Mouse (Mus musculus) heart, postnatal 0 days (tissue): Measurements from ENCODE around the gene Wee1. TPM values are rescaled to one million over a fixed set of nuclear protein-coding genes. Genes with fewer than 3 reads are reported as not detected.

Experiments
- ATAC-seq: fragments of 200-750 bp; cut with Nextera tagmentation; 2 replicates; pipeline ENCODE4 v1.8.0; 2017; ENCODE audit warnings: low read depth, moderate number of reproducible peaks, moderate library complexity; ENCODE audit not compliant: insufficient read depth
- DNase-seq: peaks from one replicate; pipeline ENCODE4 v3.0.0-alpha.2; 2016; ENCODE audit warnings: low spot score
- H3K27ac ChIP-seq: fragments of 300-500 bp; sonication (generic); 2 replicates; pipeline ENCODE4 v1.5.1; 2014; ENCODE audit warnings: low read depth, mild to moderate bottlenecking
- H3K27me3 ChIP-seq: fragments of 300-500 bp; sonication (generic); 2 replicates; pipeline ENCODE4 v1.6.1; 2014; ENCODE audit warnings: low read length, mixed read lengths; ENCODE audit not compliant: control insufficient read depth, insufficient read depth
- H3K36me3 ChIP-seq: fragments of 300-500 bp; sonication (generic); replicated peaks from 2 replicates; pipeline ENCODE4 v1.6.1; 2014; ENCODE audit warnings: low read length, mixed read lengths; ENCODE audit not compliant: control insufficient read depth, insufficient read depth
- H3K4me1 ChIP-seq: fragments of 300-500 bp; sonication (generic); 2 replicates; pipeline ENCODE4 v1.6.1; 2014; ENCODE audit warnings: antibody characterized with exemption; ENCODE audit not compliant: control insufficient read depth, insufficient read depth
- H3K4me2 ChIP-seq: fragments of 300-500 bp; sonication (generic); 2 replicates; pipeline ENCODE4 v1.6.1; 2014; ENCODE audit warnings: low read depth, mild to moderate bottlenecking, low read length, moderate library complexity
- H3K4me3 ChIP-seq: fragments of 300-500 bp; sonication (generic); 2 replicates; pipeline ENCODE4 v1.5.1; 2014; ENCODE audit warnings: low read depth, low read length
- H3K9ac ChIP-seq: fragments of 300-500 bp; sonication (generic); replicated peaks from 2 replicates; pipeline ENCODE4 v1.6.1; 2014; ENCODE audit warnings: low read depth, low read length, mixed read lengths
- H3K9me3 ChIP-seq: fragments of 300-500 bp; sonication (generic); replicated peaks from 2 replicates; pipeline ENCODE4 v1.6.1; 2016; ENCODE audit warnings: low read length; ENCODE audit not compliant: control insufficient read depth
- CTCF ChIP-seq: IDR thresholded peaks from 2 replicates; pipeline ENCODE4 v1.5.1; 2016; ENCODE audit warnings: antibody characterized with exemption, control low read depth, low read depth
- EP300 ChIP-seq: IDR thresholded peaks from 2 replicates; pipeline ENCODE4 v1.6.1; 2016; ENCODE audit warnings: antibody characterized with exemption, low read depth
- WGBS: fragments of 180-500 bp; shearing (Covaris S2); extraction: QIAGEN DNeasy Blood & Tissue Kit; methylation state at CpG from one replicate; pipeline ENCODE4 v1.1.7; 2014; 5-methylcytosine and 5-hydroxymethylcytosine counted together
- polyA plus RNA-seq: library from polyadenylated mRNA; unstranded; fragments of >200 nt; fragmentation: Nextera tagmentation; extraction: Ambion mirVana; gene quantifications from 2 replicates; pipeline ENCODE4 v1.2.1, GENCODE M21; 2015
- total RNA-seq: library from RNA; depleted of rRNA; stranded (reverse); fragments of >200 nt; gene quantifications from 2 replicates; pipeline ENCODE4 v1.2.3, GENCODE M21; 2014; ENCODE audit warnings: low replicate concordance; rRNA removed

Gene Wee1
- total and polyA plus RNA-seq, 2 experiments from 2014 or later: 20.3 to 27.9 TPM

- no peaks in the 10 kb centered on the region for H3K36me3 ChIP-seq
- H3K4me2 ChIP-seq: no peak overlapping the region
- H3K27me3 ChIP-seq: no peaks in the 10 kb centered on the region
- no peak overlapping the region for H3K27ac ChIP-seq
- no peaks in the 10 kb centered on the region for H3K4me1 ChIP-seq
- no peaks in the 10 kb centered on the region for H3K9me3 ChIP-seq
- no peak for TF ChIP-seq CTCF
- TF ChIP-seq EP300: no peak
- no peak for ATAC-seq
- H3K4me3 ChIP-seq: no peak overlapping the region
- 71% methylated on average over 8 of the region's 8 CpGs for WGBS
- DNase-seq: no peak
- H3K9ac ChIP-seq: no peak overlapping the region
These were observed 44.4 kb downstream of the Wee1 start for GRCm38 (mm10) chr7:110166233-110166632.

GRCm38 (mm10) chr7:110179208-110179607 lies 57.4 kb downstream of the Wee1 start:
- Histone ChIP-seq H3K27ac (no peak overlapping the region), H3K9ac (no peak overlapping the region), H3K4me2 (no peak overlapping the region), H3K27me3 (no peaks in the 10 kb centered on the region), H3K4me1 (no peaks in the 10 kb centered on the region), H3K9me3 (no peaks in the 10 kb centered on the region), H3K4me3 (no peak overlapping the region), H3K36me3 (no peaks in the 10 kb centered on the region)
- no peak for ATAC-seq
- WGBS: 89% methylated on average over 7 of the region's 7 CpGs
- no peak for DNase-seq
- TF ChIP-seq EP300 (no peak), CTCF (no peak)

GRCm38 (mm10) chr7:110180613-110181012 lies 58.8 kb downstream of the Wee1 start:
- Histone ChIP-seq H3K27ac (no peak overlapping the region), H3K9ac (no peak overlapping the region), H3K36me3 (no peaks in the 10 kb centered on the region), H3K4me2 (no peak overlapping the region), H3K4me1 (no peaks in the 10 kb centered on the region), H3K27me3 (no peaks in the 10 kb centered on the region), H3K4me3 (no peak overlapping the region), H3K9me3 (no peaks in the 10 kb centered on the region)
- ATAC-seq: no peak
- no peak for DNase-seq
- no peak for TF ChIP-seq EP300
- TF ChIP-seq CTCF: no peak

GRCm38 (mm10) chr7:110181446-110181845 lies 59.6 kb downstream of the Wee1 start:
- DNase-seq (no peak), ATAC-seq (no peak)
- Histone ChIP-seq H3K36me3 (no peaks in the 10 kb centered on the region), H3K27me3 (no peaks in the 10 kb centered on the region), H3K9me3 (no peaks in the 10 kb centered on the region), H3K9ac (no peak overlapping the region), H3K27ac (no peak overlapping the region), H3K4me2 (no peak overlapping the region), H3K4me3 (no peak overlapping the region), H3K4me1 (no peaks in the 10 kb centered on the region)
- 70% methylated on average over 8 of the region's 8 CpGs for WGBS
- TF ChIP-seq EP300 (no peak), CTCF (no peak)

- Histone ChIP-seq H3K36me3 (no peaks in the 10 kb centered on the region), H3K4me3 (no peak overlapping the region), H3K27me3 (no peaks in the 10 kb centered on the region), H3K9ac (no peak overlapping the region), H3K4me1 (no peaks in the 10 kb centered on the region), H3K27ac (no peak overlapping the region), H3K9me3 (no peaks in the 10 kb centered on the region), H3K4me2 (no peak overlapping the region)
- ATAC-seq (no peak), DNase-seq (no peak)
- 77% methylated on average over 3 of the region's 3 CpGs for WGBS
- TF ChIP-seq CTCF (no peak), EP300 (no peak)
These were observed 62.8 kb downstream of the Wee1 start for GRCm38 (mm10) chr7:110184608-110185007.

GRCm38 (mm10) chr7:110189951-110190350 lies 68.1 kb downstream of the Wee1 start:
- no peaks in the 10 kb centered on the region for H3K27me3 ChIP-seq
- ATAC-seq: peak; percentile 79
- H3K4me1 ChIP-seq: no peaks in the 10 kb centered on the region
- 49% methylated on average over 7 of the region's 7 CpGs for WGBS
- no peaks in the 10 kb centered on the region for H3K9me3 ChIP-seq
- TF ChIP-seq EP300 (0 out of 2 replicates have a peak, but pooled peaks have one; percentile 39), CTCF (no peak)
- H3K4me2 ChIP-seq: no peak overlapping the region
- H3K36me3 ChIP-seq: no peaks in the 10 kb centered on the region
- no peak overlapping the region for H3K9ac ChIP-seq
- DNase-seq: peak; percentile 42
- no peak overlapping the region for H3K4me3 ChIP-seq
- H3K27ac ChIP-seq: peak overlapping the region; percentile 66

Other genes starting within 250 kb of the Wee1 start
- 171 and 205 TPM in 2 replicates for gene Dennd5a, start 161.6 kb upstream of the Wee1 start, total RNA-seq
- gene Dennd5a, start 161.6 kb upstream of the Wee1 start, polyA plus RNA-seq: 31.1 and 34.6 TPM in 2 replicates
- gene Tmem41b, start 135.1 kb upstream of the Wee1 start, total RNA-seq: 66.4 and 93.7 TPM in 2 replicates
- 63.7 and 64.8 TPM in 2 replicates for gene Tmem41b, start 135.1 kb upstream of the Wee1 start, polyA plus RNA-seq
- 72.6 and 85.5 TPM in 2 replicates for gene Ipo7, start 103.8 kb upstream of the Wee1 start, total RNA-seq
- gene Ipo7, start 103.8 kb upstream of the Wee1 start, polyA plus RNA-seq: 24.0 and 24.3 TPM in 2 replicates
- gene Zfp143, start 60.8 kb upstream of the Wee1 start, total RNA-seq: 5.4 and 21.0 TPM in 2 replicates
- 8.5 and 9.6 TPM in 2 replicates for gene Zfp143, start 60.8 kb upstream of the Wee1 start, polyA plus RNA-seq
- 16.5 and 16.9 TPM in 2 replicates for gene Swap70, start 99.7 kb downstream of the Wee1 start, total RNA-seq
- 11.8 and 12.9 TPM in 2 replicates for gene Swap70, start 99.7 kb downstream of the Wee1 start, polyA plus RNA-seq